Mouse (Mus musculus) hindbrain, embryonic 13.5 days (tissue): ENCODE measurements around the gene Prps1l3. TPM values are rescaled to one million over a fixed set of nuclear protein-coding genes. Genes with fewer than 3 reads are reported as not detected.
"Not testable (repeated sequence)": the region's sequence is repeated elsewhere in the genome, so short reads cannot be mapped to it uniquely, and the experiment has no call there.

Experiments used
- ATAC-seq: fragments of 200-750 bp; cut with Nextera tagmentation; 2 replicates; pipeline ENCODE4 v1.8.0; 2017; ENCODE audit warnings: moderate TSS enrichment; ENCODE audit not compliant: low FRiP score
- H3K27ac ChIP-seq: fragments of 300-500 bp; sonication (generic); 2 replicates; pipeline ENCODE4 v1.5.1; 2015; ENCODE audit warnings: inconsistent platforms, mild to moderate bottlenecking, moderate library complexity
- H3K27me3 ChIP-seq: fragments of 300-500 bp; sonication (generic); 2 replicates; pipeline ENCODE4 v1.6.1; 2015; ENCODE audit warnings: mild to moderate bottlenecking, inconsistent platforms
- H3K36me3 ChIP-seq: fragments of 300-500 bp; sonication (generic); 2 replicates; pipeline ENCODE4 v1.6.1; 2015; ENCODE audit warnings: mild to moderate bottlenecking, inconsistent platforms
- H3K4me1 ChIP-seq: fragments of 300-500 bp; sonication (generic); replicated peaks from 2 replicates; pipeline ENCODE4 v1.6.1; 2015; ENCODE audit warnings: inconsistent platforms
- H3K4me2 ChIP-seq: fragments of 300-500 bp; sonication (generic); 2 replicates; pipeline ENCODE4 v1.6.1; 2015; ENCODE audit warnings: inconsistent platforms, mild to moderate bottlenecking, moderate library complexity
- H3K4me3 ChIP-seq: fragments of 300-500 bp; sonication (generic); 2 replicates; pipeline ENCODE4 v1.5.1; 2015; ENCODE audit warnings: mild to moderate bottlenecking, inconsistent platforms
- H3K9ac ChIP-seq: fragments of 300-500 bp; sonication (generic); 2 replicates; pipeline ENCODE4 v1.6.1; 2015; ENCODE audit warnings: mild to moderate bottlenecking, inconsistent platforms
- H3K9me3 ChIP-seq: fragments of 300-500 bp; sonication (generic); 2 replicates; pipeline ENCODE4 v1.6.1; 2016; ENCODE audit warnings: inconsistent platforms
- WGBS: fragments of 180-500 bp; shearing (Covaris S2); methylation state at CpG from one replicate; pipeline ENCODE4 v1.1.7; 2015; 5-methylcytosine and 5-hydroxymethylcytosine counted together
- polyA plus RNA-seq: library from polyadenylated mRNA; unstranded; fragments of >200 nt; fragmentation: Nextera tagmentation; extraction: Ambion mirVana; gene quantifications from 2 replicates; pipeline ENCODE4 v1.2.1, GENCODE M21; 2015

Gene Prps1l3
- polyA plus RNA-seq, 1 experiment from 2014 or later, result 33.4 TPM

GRCm38 (mm10) chr12:57204276-57204851 lies 25.8 kb upstream of the Prps1l3 start:
- no peaks in the 10 kb centered on the region for H3K36me3 ChIP-seq
- no peak overlapping the region for H3K27ac ChIP-seq
- 93% methylated on average over 4 of the region's 4 CpGs for WGBS
- no peak overlapping the region for H3K9ac ChIP-seq
- H3K4me3 ChIP-seq, result no peak overlapping the region
- no peak for ATAC-seq
- H3K9me3 ChIP-seq, result no peaks in the 10 kb centered on the region
- no peak overlapping the region for H3K4me2 ChIP-seq
- H3K4me1 ChIP-seq, result no peaks in the 10 kb centered on the region
- no peaks in the 10 kb centered on the region for H3K27me3 ChIP-seq

DNA sequence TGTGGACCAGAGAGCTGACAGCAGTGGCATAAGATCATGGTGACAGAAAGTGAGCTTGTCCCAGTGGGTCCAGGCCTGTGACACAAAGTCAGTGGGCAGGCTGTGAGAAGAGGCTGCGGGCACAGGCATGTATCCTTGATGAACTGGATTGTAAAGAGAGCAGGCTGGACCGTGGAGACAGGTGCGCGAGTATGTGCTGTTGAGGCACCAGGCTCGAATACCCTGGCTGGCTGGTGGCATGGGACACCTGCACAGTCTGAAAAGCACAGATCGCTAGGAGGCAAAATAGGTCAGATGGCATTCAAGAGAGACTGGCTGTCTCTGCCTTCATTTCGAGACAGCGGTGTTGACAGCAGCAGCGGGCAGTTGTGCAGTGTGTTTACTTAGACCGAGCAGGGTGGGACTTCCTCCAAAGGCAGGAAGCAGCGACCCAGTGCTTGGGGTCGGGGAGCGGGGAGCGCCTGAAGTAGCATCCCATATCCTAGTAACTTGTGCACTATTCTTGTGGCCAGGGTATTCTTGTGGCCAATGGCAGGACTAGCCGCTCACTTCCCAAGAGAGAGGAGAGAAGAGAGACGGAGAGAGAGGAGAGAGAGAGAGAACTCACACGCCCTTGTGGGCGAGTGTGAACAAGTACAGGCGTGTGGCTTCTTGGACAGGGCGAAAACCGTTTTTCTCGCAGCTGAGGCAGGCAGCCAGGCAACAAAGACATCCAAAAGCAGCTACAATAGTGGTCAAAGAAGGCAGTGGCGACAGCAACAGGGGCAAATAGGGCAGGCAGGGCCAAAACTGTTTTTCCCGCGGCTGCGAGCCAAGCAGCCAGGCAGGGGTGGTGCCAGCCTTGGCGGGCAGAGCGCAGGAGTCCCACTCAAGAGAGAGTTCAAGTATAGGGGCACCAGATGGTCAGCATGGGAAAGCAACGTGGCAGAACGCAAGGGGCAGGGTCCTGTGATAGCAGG lies 18.6 kb upstream of the Prps1l3 start:
- H3K4me1 ChIP-seq, result peaks cover 5% of the 10 kb centered on the region; the same call in 1 of the 2 replicates
- H3K9ac ChIP-seq, result peak overlapping the region; percentile 72
- H3K9me3 ChIP-seq, result no peaks in the 10 kb centered on the region
- ATAC-seq, result peak; percentile 87
- WGBS, result 9% methylated on average over 30 of the region's 30 CpGs
- peak overlapping the region; percentile 79 for H3K4me2 ChIP-seq
- H3K36me3 ChIP-seq, result no peaks in the 10 kb centered on the region
- H3K4me3 ChIP-seq, result peak overlapping the region; percentile 51
- no peaks in the 10 kb centered on the region for H3K27me3 ChIP-seq
- peak overlapping the region; percentile 44; the same call in 1 of the 2 replicates for H3K27ac ChIP-seq

DNA sequence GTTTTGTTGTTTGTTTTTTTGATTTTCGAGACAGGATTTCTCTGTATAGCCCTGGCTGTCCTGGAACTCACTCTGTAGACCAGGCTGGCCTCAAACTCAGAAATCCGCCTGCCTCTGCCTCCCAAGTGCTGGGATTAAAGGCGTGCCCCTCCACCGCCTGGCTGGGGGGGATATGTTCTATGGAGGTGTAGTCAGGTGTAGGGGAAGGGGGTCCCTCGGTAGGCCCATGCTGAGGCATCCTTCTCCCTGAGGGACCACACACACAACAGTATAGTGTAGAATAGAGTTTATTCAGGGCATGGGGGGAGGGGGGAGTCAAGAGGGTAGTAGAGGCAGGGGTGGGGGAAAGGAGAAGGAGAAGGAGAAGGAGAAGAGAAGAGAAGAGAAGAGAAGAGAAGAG lies 17.7 kb upstream of the Prps1l3 start:
- not testable (repeated sequence) for H3K27me3 ChIP-seq, H3K4me3 ChIP-seq, ATAC-seq, H3K36me3 ChIP-seq, H3K4me1 ChIP-seq, H3K9me3 ChIP-seq, H3K4me2 ChIP-seq, H3K9ac ChIP-seq, H3K27ac ChIP-seq
- WGBS, result 78% methylated on average over 5 of the region's 5 CpGs

GRCm38 (mm10) chr12:57226411-57226810 lies 3.8 kb upstream of the Prps1l3 start:
- Histone ChIP-seq H3K4me2 (no peak overlapping the region), H3K4me1 (peaks cover 4% of the 10 kb centered on the region), H3K4me3 (no peak overlapping the region), H3K36me3 (no peaks in the 10 kb centered on the region), H3K9ac (no peak overlapping the region), H3K27ac (no peak overlapping the region), H3K27me3 (no peaks in the 10 kb centered on the region), H3K9me3 (no peaks in the 10 kb centered on the region)
- no peak for ATAC-seq
- WGBS, result 92% methylated on average over 9 of the region's 9 CpGs

DNA sequence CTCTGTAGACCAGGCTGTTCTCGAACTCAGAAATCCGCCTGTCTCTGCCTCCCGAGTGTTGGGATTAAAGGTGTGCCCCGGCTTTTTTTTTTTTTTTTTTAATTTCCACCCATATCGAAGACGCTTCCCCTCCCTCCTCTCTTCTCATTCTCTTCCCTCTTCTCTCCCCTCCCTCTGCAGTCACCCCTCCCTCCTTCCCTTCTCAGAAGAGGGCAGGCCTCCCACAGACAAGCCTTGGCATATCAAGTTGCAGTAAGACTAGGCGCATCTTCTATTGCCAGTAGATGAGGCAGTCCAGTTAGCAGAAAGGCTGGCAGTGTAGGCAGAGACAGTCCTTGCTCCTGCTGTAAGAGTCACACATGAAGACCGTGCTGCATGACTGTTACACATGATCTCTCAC lies 2.4 kb upstream of the Prps1l3 start:
- ATAC-seq, result no peak
- 77% methylated on average over 4 of the region's 8 CpGs for WGBS

GRCm38 (mm10) chr12:57229703-57230102 lies 509 bp upstream of the Prps1l3 start:
- Histone ChIP-seq H3K9ac (peak overlapping the region; percentile 80), H3K27me3 (no peaks in the 10 kb centered on the region), H3K36me3 (no peaks in the 10 kb centered on the region), H3K4me2 (peak overlapping the region; percentile 55), H3K4me3 (peak overlapping the region; percentile 73), H3K4me1 (peaks cover 7% of the 10 kb centered on the region), H3K9me3 (no peaks in the 10 kb centered on the region), H3K27ac (peak overlapping the region; percentile 86)
- WGBS, result 33% methylated on average over 4 of the region's 4 CpGs
- ATAC-seq, result peak; percentile 2; the same call in 1 of the 2 replicates

More for the DNA sequence above, 2.4 kb upstream of the Prps1l3 start:
- Histone ChIP-seq H3K9ac (no peak overlapping the region), H3K4me3 (no peak overlapping the region), H3K36me3 (no peaks in the 10 kb centered on the region), H3K27me3 (no peaks in the 10 kb centered on the region), H3K4me2 (no peak overlapping the region), H3K4me1 (peaks cover 7% of the 10 kb centered on the region), H3K27ac (no peak overlapping the region), H3K9me3 (no peaks in the 10 kb centered on the region)

- Histone ChIP-seq H3K27me3 (no peaks in the 10 kb centered on the region), H3K4me3 (peak overlapping the region; percentile 73), H3K27ac (no peak overlapping the region), H3K9me3 (no peaks in the 10 kb centered on the region), H3K4me2 (peak overlapping the region; percentile 55), H3K9ac (peak overlapping the region; percentile 80; the same call in 1 of the 2 replicates), H3K36me3 (no peaks in the 10 kb centered on the region), H3K4me1 (peaks cover 7% of the 10 kb centered on the region)
- no peak for ATAC-seq
- 75% methylated on average over 14 of the region's 14 CpGs for WGBS
Measured at GRCm38 (mm10) chr12:57231085-57231875, 1.1 kb downstream of the Prps1l3 start.

- 88% methylated on average over 5 of the region's 5 CpGs for WGBS
- no peaks in the 10 kb centered on the region for H3K27me3 ChIP-seq
- H3K9ac ChIP-seq, result no peak overlapping the region
- no peaks in the 10 kb centered on the region for H3K9me3 ChIP-seq
- no peak overlapping the region for H3K4me3 ChIP-seq
- no peak for ATAC-seq
- peaks cover 4% of the 10 kb centered on the region for H3K36me3 ChIP-seq
- no peak overlapping the region for H3K4me2 ChIP-seq
- peaks cover 7% of the 10 kb centered on the region for H3K4me1 ChIP-seq
- no peak overlapping the region for H3K27ac ChIP-seq
Measured at GRCm38 (mm10) chr12:57233386-57233785, 3.2 kb downstream of the Prps1l3 start.

- no peak overlapping the region for H3K4me2 ChIP-seq
- ATAC-seq, result no peak
- no peak overlapping the region for H3K27ac ChIP-seq
- no peaks in the 10 kb centered on the region for H3K9me3 ChIP-seq
- no peaks in the 10 kb centered on the region for H3K27me3 ChIP-seq
- H3K36me3 ChIP-seq, result peaks cover 25% of the 10 kb centered on the region
- no peak overlapping the region for H3K4me3 ChIP-seq
- no peaks in the 10 kb centered on the region for H3K4me1 ChIP-seq
- WGBS, result 91% methylated on average over 5 of the region's 5 CpGs
- no peak overlapping the region for H3K9ac ChIP-seq
Measured at GRCm38 (mm10) chr12:57243671-57244495, 13.7 kb downstream of the Prps1l3 start.

DNA sequence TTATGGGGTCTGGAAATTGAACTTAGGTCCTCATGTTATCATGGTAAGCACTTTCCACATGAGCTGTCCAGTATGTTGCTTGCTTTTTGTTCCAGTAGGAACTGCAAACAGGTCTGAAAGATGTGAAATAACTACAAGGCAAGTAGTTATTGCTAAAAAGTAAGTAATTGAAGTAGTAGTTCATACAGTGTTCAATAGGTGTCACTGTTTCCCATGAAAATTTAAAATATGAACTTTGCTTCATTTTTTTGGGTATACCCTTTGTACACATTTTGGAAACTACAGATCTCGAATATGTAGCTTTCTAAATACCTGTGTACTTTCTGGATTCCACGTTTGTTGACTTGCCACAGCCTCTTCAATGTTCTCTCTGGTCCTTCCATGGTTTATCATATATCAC lies 28.4 kb downstream of the Prps1l3 start:
- WGBS, result 68% methylated on average over 2 of the region's 2 CpGs
- ATAC-seq, result no peak
- no peak overlapping the region for H3K4me2 ChIP-seq
- H3K27ac ChIP-seq, result no peak overlapping the region
- no peaks in the 10 kb centered on the region for H3K4me1 ChIP-seq
- H3K9ac ChIP-seq, result no peak overlapping the region
- no peaks in the 10 kb centered on the region for H3K27me3 ChIP-seq
- no peaks in the 10 kb centered on the region for H3K9me3 ChIP-seq
- H3K36me3 ChIP-seq, result no peaks in the 10 kb centered on the region
- H3K4me3 ChIP-seq, result no peak overlapping the region

DNA sequence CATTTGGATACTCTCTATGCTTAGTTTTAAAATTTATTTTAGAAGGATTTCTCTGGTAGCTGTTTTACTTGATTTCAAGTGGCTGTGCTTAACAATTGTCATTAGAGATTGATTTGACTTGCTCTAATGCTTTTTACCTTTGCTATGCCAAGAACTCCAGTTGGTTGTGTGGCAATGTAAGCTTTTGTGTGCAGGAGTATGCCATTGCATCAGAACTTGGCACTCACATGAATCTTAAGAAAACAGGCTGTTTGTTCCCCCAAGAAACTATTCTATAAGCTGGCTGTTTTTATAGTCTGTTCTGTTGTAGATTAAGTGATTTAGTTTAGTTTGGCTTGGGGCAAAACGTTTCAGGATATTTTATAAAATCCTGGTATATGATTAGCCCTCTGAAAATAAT lies 45.2 kb downstream of the Prps1l3 start:
- Histone ChIP-seq H3K4me2 (no peak overlapping the region), H3K9ac (no peak overlapping the region), H3K27ac (no peak overlapping the region), H3K27me3 (no peaks in the 10 kb centered on the region), H3K4me1 (no peaks in the 10 kb centered on the region), H3K36me3 (no peaks in the 10 kb centered on the region), H3K4me3 (no peak overlapping the region), H3K9me3 (no peaks in the 10 kb centered on the region)
- 70% methylated on average over 1 of the region's 1 CpGs for WGBS
- no peak for ATAC-seq
